Mouse (Mus musculus) left cerebral cortex, adult 9 months (tissue): ENCODE measurements around the gene Kiz.

Source experiments
- DNase-seq, 2 experiments: peaks; one replicate each; pipeline ENCODE4 v3.0.0; 2022; ENCODE audit warnings: low spot score in 2 of 2

The Kiz gene

DNA sequence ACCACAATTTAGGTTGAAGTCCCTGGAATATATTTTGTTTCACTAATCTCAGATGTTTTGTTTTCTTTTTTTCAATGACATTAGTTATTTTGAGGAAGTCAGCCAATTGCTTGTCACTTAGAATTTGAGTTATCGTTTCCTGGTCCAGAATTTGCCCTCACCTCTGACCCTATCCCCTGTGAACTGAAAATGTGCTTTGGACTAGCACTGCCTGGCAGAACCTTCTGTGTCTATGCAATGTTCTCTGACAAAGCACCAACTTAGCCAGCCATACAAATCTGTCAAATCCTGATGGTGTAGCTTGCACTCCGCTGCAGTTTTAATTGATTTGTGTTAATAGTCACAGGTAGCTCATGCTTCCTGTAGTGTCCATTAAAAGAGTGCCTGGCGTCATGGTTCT is 10.1 kb downstream of the Kiz start:
- DNase-seq = no peak

- no peak for DNase-seq
Observed at GRCm38 (mm10) chr2:146871300-146872269, 15.9 kb downstream of the Kiz start.

- DNase-seq = no peak
Observed at GRCm38 (mm10) chr2:146872697-146873096, 17.0 kb downstream of the Kiz start.

- DNase-seq = no peak
Observed at GRCm38 (mm10) chr2:146873881-146874441, 18.3 kb downstream of the Kiz start.

- DNase-seq = no peak
Observed at GRCm38 (mm10) chr2:146877423-146878098, 21.9 kb downstream of the Kiz start.

GRCm38 (mm10) chr2:146881623-146882022 is 26.0 kb downstream of the Kiz start:
- DNase-seq = no peak

GRCm38 (mm10) chr2:146884291-146884855 is 28.7 kb downstream of the Kiz start:
- DNase-seq = no peak

GRCm38 (mm10) chr2:146888786-146889414 is 33.2 kb downstream of the Kiz start:
- DNase-seq = no peak

DNA sequence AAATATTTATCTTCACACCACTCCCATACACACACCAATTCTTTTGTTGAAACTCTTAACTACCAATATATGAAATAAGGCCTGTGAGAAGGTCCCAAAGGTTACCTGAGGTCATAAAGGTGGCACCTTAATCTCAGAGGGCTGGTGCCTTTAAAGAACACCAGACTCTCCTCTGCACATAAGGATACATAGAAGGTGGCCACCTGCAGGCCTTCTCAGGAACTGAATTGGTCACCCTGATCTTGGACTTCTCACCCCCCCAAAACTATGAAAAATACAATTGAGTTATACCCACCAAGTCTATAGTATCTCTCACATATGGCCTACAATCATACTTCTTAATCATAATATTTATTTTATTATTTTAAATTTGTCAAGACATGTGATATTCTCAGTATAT is 43.3 kb downstream of the Kiz start:
- no peak for DNase-seq

DNA sequence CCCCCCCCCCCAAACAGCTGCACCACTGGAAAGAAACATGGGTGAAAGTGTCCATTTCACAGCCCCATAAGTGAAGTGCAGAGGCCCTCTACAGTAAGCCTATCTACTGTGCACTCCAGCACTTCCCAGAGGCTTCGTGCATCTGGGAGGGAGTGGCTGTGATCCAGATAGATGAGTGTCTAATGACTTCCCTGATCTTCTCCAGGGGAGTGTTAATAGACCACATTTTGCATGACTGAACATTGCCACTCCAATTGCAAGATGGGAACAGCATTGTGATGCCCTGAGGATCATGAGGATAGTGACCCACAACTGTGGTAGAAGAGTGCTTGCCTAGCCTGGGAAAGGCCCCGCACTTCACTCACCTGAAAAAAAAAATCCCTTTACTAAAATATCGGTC is 60.4 kb downstream of the Kiz start:
- no peak for DNase-seq

DNA sequence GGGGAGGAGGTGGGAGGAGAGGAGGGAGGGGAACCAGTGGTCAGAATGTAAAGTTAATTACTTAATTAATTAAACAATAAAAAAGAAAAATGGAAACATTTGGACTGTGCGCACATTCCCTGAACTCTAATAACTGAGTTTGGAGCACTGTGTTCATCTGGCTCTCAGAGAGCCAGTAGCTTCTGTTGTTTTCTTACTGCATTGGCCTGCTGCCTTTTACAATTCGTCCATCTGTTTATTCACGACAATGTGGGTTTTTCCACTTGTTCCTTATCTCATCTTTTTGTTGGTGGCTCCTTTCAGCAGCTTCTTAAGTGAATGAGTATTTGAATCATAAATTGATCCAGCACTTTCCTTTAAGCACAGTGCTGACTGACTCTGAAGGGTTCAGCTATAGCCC is 62.1 kb downstream of the Kiz start:
- DNase-seq = no peak

GRCm38 (mm10) chr2:146920375-146921160 is 64.9 kb downstream of the Kiz start:
- no peak for DNase-seq

- DNase-seq = no peak
Observed at GRCm38 (mm10) chr2:146925296-146925695, 69.6 kb downstream of the Kiz start.

DNA sequence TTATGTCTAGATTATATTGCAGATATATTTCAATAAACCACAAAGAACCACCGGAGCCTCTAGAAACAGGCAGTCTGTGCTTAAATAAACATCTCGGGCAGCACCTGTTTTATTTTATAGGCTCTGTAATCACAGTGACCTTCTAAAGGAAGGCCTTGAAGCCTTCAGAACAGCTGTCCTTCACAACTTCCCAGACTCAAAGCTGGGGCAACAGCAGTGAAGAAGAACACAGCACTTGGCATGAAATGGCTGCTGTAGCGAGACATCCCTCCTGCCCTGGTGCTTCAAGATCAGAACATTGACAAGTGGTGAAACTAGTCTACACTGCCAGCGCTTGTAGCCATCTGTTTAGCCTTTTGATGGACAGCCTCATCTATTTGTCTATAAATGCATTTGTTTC is 70.2 kb downstream of the Kiz start:
- no peak for DNase-seq

DNA sequence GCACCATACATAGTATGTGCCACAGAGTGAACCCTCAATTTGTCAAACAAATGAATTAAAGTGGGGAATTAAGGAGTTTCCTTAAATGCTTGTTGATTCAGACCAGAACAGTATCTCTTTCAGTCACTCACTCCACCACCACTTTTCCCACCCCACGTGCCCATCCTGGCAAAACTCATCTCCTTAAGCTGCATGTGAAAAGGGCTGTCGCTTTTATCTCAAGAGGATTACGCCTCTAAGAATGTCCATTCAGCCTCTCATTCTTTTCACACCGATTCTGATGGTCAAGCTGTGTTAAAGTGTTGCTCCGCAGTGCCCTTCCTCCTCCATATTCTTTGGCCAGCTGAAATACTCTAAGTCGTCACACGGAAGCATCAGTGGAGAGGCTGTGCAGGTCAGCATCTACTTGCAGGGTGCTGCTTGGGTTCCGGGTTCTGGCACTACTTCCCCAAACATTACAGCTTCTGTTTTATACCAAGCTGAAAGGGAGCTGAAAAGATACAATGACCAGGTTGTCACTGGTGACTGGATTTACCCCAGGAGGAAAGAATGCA is 92.6 kb downstream of the Kiz start:
- DNase-seq = no peak

- no peak for DNase-seq
Observed at GRCm38 (mm10) chr2:146956366-146956765, 100.7 kb downstream of the Kiz start.

DNA sequence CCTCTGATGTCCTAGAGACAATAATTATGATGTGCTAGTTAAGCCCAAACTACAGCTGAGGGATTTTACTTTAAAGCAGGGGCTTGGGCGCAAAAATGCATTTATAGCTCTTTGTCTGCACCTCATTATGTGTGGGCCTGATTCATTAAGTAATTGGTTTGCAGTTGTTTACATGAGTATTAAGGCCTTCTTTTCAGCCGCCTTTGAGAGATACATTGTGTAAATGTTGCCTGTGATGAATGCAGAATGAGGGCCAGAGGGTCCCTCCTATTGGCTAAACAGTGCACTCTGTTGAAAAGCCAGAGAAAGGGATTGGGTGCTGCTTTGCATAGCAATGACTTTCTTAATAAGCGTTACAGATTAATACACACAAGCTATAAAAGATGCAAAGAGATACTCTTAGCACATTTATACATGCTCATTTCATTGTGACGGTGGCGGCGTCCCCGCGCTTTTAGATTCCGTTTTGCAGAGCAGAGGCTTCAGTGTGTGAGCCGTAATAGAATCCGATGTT is 102.8 kb downstream of the Kiz start:
- peak; percentile 19 to 43 for DNase-seq

- DNase-seq = peak; percentile 27 to 87
Observed at GRCm38 (mm10) chr2:146958951-146959821, 103.5 kb downstream of the Kiz start.

GRCm38 (mm10) chr2:146975024-146975423 is 119.4 kb downstream of the Kiz start:
- no peak for DNase-seq
